Mouse (Mus musculus) heart, postnatal 0 days (tissue): Measurements from ENCODE around the gene Farp1. TPM values are rescaled to one million over a fixed set of nuclear protein-coding genes. Genes with fewer than 3 reads are reported as not detected.

ENCODE experiments used
- ATAC-seq: fragments of 200-750 bp; cut with Nextera tagmentation; 2 replicates; pipeline ENCODE4 v1.8.0; 2017; ENCODE audit warnings: low read depth, moderate number of reproducible peaks, moderate library complexity; ENCODE audit not compliant: insufficient read depth
- DNase-seq: peaks from one replicate; pipeline ENCODE4 v3.0.0-alpha.2; 2016; ENCODE audit warnings: low spot score
- H3K27ac ChIP-seq: fragments of 300-500 bp; sonication (generic); 2 replicates; pipeline ENCODE4 v1.5.1; 2014; ENCODE audit warnings: low read depth, mild to moderate bottlenecking
- H3K27me3 ChIP-seq: fragments of 300-500 bp; sonication (generic); 2 replicates; pipeline ENCODE4 v1.6.1; 2014; ENCODE audit warnings: low read length, mixed read lengths; ENCODE audit not compliant: control insufficient read depth, insufficient read depth
- H3K36me3 ChIP-seq: fragments of 300-500 bp; sonication (generic); replicated peaks from 2 replicates; pipeline ENCODE4 v1.6.1; 2014; ENCODE audit warnings: low read length, mixed read lengths; ENCODE audit not compliant: control insufficient read depth, insufficient read depth
- H3K4me1 ChIP-seq: fragments of 300-500 bp; sonication (generic); 2 replicates; pipeline ENCODE4 v1.6.1; 2014; ENCODE audit warnings: antibody characterized with exemption; ENCODE audit not compliant: control insufficient read depth, insufficient read depth
- H3K4me2 ChIP-seq: fragments of 300-500 bp; sonication (generic); 2 replicates; pipeline ENCODE4 v1.6.1; 2014; ENCODE audit warnings: low read depth, mild to moderate bottlenecking, low read length, moderate library complexity
- H3K4me3 ChIP-seq: fragments of 300-500 bp; sonication (generic); 2 replicates; pipeline ENCODE4 v1.5.1; 2014; ENCODE audit warnings: low read depth, low read length
- H3K9ac ChIP-seq: fragments of 300-500 bp; sonication (generic); replicated peaks from 2 replicates; pipeline ENCODE4 v1.6.1; 2014; ENCODE audit warnings: low read depth, low read length, mixed read lengths
- H3K9me3 ChIP-seq: fragments of 300-500 bp; sonication (generic); replicated peaks from 2 replicates; pipeline ENCODE4 v1.6.1; 2016; ENCODE audit warnings: low read length; ENCODE audit not compliant: control insufficient read depth
- CTCF ChIP-seq: IDR thresholded peaks from 2 replicates; pipeline ENCODE4 v1.5.1; 2016; ENCODE audit warnings: antibody characterized with exemption, control low read depth, low read depth
- EP300 ChIP-seq: IDR thresholded peaks from 2 replicates; pipeline ENCODE4 v1.6.1; 2016; ENCODE audit warnings: antibody characterized with exemption, low read depth
- WGBS: fragments of 180-500 bp; shearing (Covaris S2); extraction: QIAGEN DNeasy Blood & Tissue Kit; methylation state at CpG from one replicate; pipeline ENCODE4 v1.1.7; 2014; 5-methylcytosine and 5-hydroxymethylcytosine counted together
- polyA plus RNA-seq: library from polyadenylated mRNA; unstranded; fragments of >200 nt; fragmentation: Nextera tagmentation; extraction: Ambion mirVana; gene quantifications from 2 replicates; pipeline ENCODE4 v1.2.1, GENCODE M21; 2015
- total RNA-seq: library from RNA; depleted of rRNA; stranded (reverse); fragments of >200 nt; gene quantifications from 2 replicates; pipeline ENCODE4 v1.2.3, GENCODE M21; 2014; ENCODE audit warnings: low replicate concordance

Farp1 gene
- total and polyA plus RNA-seq, 2 experiments from 2014 or later, result 5.4 to 14.9 TPM

- H3K27me3 ChIP-seq, result no peaks in the 10 kb centered on the region
- no peak overlapping the region for H3K4me2 ChIP-seq
- H3K4me1 ChIP-seq, result peaks cover 65% of the 10 kb centered on the region
- no peaks in the 10 kb centered on the region for H3K9me3 ChIP-seq
- no peak overlapping the region for H3K27ac ChIP-seq
- WGBS, result 80% methylated on average over 2 of the region's 2 CpGs
- TF ChIP-seq CTCF (no peak), EP300 (no peak)
- DNase-seq, result no peak
- no peak for ATAC-seq
- 0 out of 2 replicates have a peak, but pooled peaks cover 4% of the 10 kb centered on the region for H3K36me3 ChIP-seq
- no peak overlapping the region for H3K9ac ChIP-seq
- no peak overlapping the region for H3K4me3 ChIP-seq
Measured at GRCm38 (mm10) chr14:121311083-121311482, 276.1 kb downstream of the Farp1 start.

GRCm38 (mm10) chr14:121313283-121313682 is 278.3 kb downstream of the Farp1 start:
- Histone ChIP-seq H3K27me3 (no peaks in the 10 kb centered on the region), H3K4me2 (peak overlapping the region; percentile 26), H3K4me1 (peaks cover 83% of the 10 kb centered on the region), H3K4me3 (no peak overlapping the region), H3K27ac (peak overlapping the region; percentile 71), H3K9ac (no peak overlapping the region), H3K9me3 (no peaks in the 10 kb centered on the region), H3K36me3 (no peaks in the 10 kb centered on the region)
- ATAC-seq (no peak), DNase-seq (no peak)
- 55% methylated on average over 10 of the region's 10 CpGs for WGBS
- TF ChIP-seq EP300 (no peak), CTCF (no peak)

GRCm38 (mm10) chr14:121314934-121315333 is 279.9 kb downstream of the Farp1 start:
- ATAC-seq (peak; percentile 76), DNase-seq (peak; percentile 66)
- Histone ChIP-seq H3K27ac (peak overlapping the region; percentile 54), H3K9me3 (no peaks in the 10 kb centered on the region), H3K4me3 (no peak overlapping the region), H3K27me3 (no peaks in the 10 kb centered on the region), H3K36me3 (no peaks in the 10 kb centered on the region), H3K4me1 (peaks cover 77% of the 10 kb centered on the region), H3K4me2 (no peak overlapping the region), H3K9ac (no peak overlapping the region)
- TF ChIP-seq CTCF (no peak), EP300 (no peak)
- 27% methylated on average over 3 of the region's 3 CpGs for WGBS

- no peak for DNase-seq
- Histone ChIP-seq H3K36me3 (no peaks in the 10 kb centered on the region), H3K9ac (no peak overlapping the region), H3K4me1 (peaks cover 66% of the 10 kb centered on the region), H3K9me3 (no peaks in the 10 kb centered on the region), H3K27me3 (no peaks in the 10 kb centered on the region), H3K4me2 (no peak overlapping the region), H3K4me3 (no peak overlapping the region), H3K27ac (peak overlapping the region; percentile 52)
- WGBS, result 63% methylated on average over 5 of the region's 5 CpGs
- TF ChIP-seq CTCF, result no peak
- no peak for TF ChIP-seq EP300
- ATAC-seq, result no peak
Measured at GRCm38 (mm10) chr14:121316136-121316535, 281.1 kb downstream of the Farp1 start.

GRCm38 (mm10) chr14:121316631-121317311 is 281.8 kb downstream of the Farp1 start:
- Histone ChIP-seq H3K4me2 (0 out of 2 replicates have a peak overlapping the region, but pooled peaks have one; percentile 23), H3K27ac (peak overlapping the region; percentile 52), H3K9ac (no peak overlapping the region), H3K4me3 (no peak overlapping the region), H3K27me3 (no peaks in the 10 kb centered on the region), H3K9me3 (no peaks in the 10 kb centered on the region), H3K36me3 (no peaks in the 10 kb centered on the region), H3K4me1 (peaks cover 68% of the 10 kb centered on the region)
- DNase-seq, result peak; percentile 42
- ATAC-seq, result peak; percentile 34
- TF ChIP-seq CTCF (no peak), EP300 (no peak)
- WGBS, result 30% methylated on average over 13 of the region's 13 CpGs

- Histone ChIP-seq H3K4me1 (peaks cover 68% of the 10 kb centered on the region), H3K4me3 (no peak overlapping the region), H3K9me3 (no peaks in the 10 kb centered on the region), H3K27ac (peak overlapping the region; percentile 52), H3K9ac (no peak overlapping the region), H3K27me3 (no peaks in the 10 kb centered on the region), H3K36me3 (no peaks in the 10 kb centered on the region), H3K4me2 (no peak overlapping the region)
- no peak for DNase-seq
- TF ChIP-seq CTCF, result no peak
- TF ChIP-seq EP300, result no peak
- 90% methylated on average over 3 of the region's 3 CpGs for WGBS
- no peak; the same call in 1 of the 2 replicates for ATAC-seq
Measured at GRCm38 (mm10) chr14:121317312-121317671, 282.3 kb downstream of the Farp1 start.
